Mouse (Mus musculus) midbrain, postnatal 0 days (tissue): ENCODE results near the gene 4930564D02Rik. TPM values are rescaled to one million over a fixed set of nuclear protein-coding genes. Genes with fewer than 3 reads are reported as not detected.

ENCODE experiments used
- ATAC-seq: fragments of 200-750 bp; cut with Nextera tagmentation; 2 replicates; pipeline ENCODE4 v1.8.0; 2017; ENCODE audit warnings: moderate number of reproducible peaks, mild to moderate bottlenecking, moderate TSS enrichment, moderate library complexity; ENCODE audit not compliant: low FRiP score
- DNase-seq: peaks from one replicate; pipeline ENCODE4 v3.0.0-alpha.2; 2015; ENCODE audit warnings: low spot score
- H3K27ac ChIP-seq: fragments of 300-500 bp; sonication (generic); 2 replicates; pipeline ENCODE4 v1.5.1; 2014; ENCODE audit warnings: low read depth, mild to moderate bottlenecking, low read length, mixed read lengths
- H3K27me3 ChIP-seq: fragments of 300-500 bp; sonication (generic); 2 replicates; pipeline ENCODE4 v1.6.1; 2014; ENCODE audit warnings: low read length, control low read depth, mixed read lengths; ENCODE audit not compliant: insufficient read depth
- H3K36me3 ChIP-seq: fragments of 300-500 bp; sonication (generic); 2 replicates; pipeline ENCODE4 v1.6.1; 2014; ENCODE audit warnings: low read length, control low read depth, mixed read lengths; ENCODE audit not compliant: insufficient read depth
- H3K4me1 ChIP-seq: fragments of 300-500 bp; sonication (generic); 2 replicates; pipeline ENCODE4 v1.6.1; 2014; ENCODE audit warnings: mild to moderate bottlenecking, control low read depth, antibody characterized with exemption, low read length, mixed read lengths; ENCODE audit not compliant: insufficient read depth
- H3K4me2 ChIP-seq: fragments of 300-500 bp; sonication (generic); 2 replicates; pipeline ENCODE4 v1.6.1; 2014; ENCODE audit warnings: low read depth, mild to moderate bottlenecking, low read length, mixed read lengths; ENCODE audit not compliant: poor library complexity, severe bottlenecking
- H3K4me3 ChIP-seq: fragments of 300-500 bp; sonication (generic); 2 replicates; pipeline ENCODE4 v1.5.1; 2014; ENCODE audit warnings: low read depth, mild to moderate bottlenecking, low read length, moderate library complexity
- H3K9ac ChIP-seq: fragments of 300-500 bp; sonication (generic); replicated peaks from 2 replicates; pipeline ENCODE4 v1.6.1; 2014; ENCODE audit warnings: mild to moderate bottlenecking, low read length, moderate library complexity, mixed read lengths; ENCODE audit not compliant: poor library complexity, severe bottlenecking
- H3K9me3 ChIP-seq: fragments of 300-500 bp; sonication (generic); 2 replicates; pipeline ENCODE4 v1.6.1; 2016; ENCODE audit warnings: low read length, control low read depth
- CTCF ChIP-seq: IDR thresholded peaks from 2 replicates; pipeline ENCODE4 v1.5.1; 2016; ENCODE audit warnings: antibody characterized with exemption, mild to moderate bottlenecking
- WGBS: fragments of 180-500 bp; shearing (Covaris S2); extraction: QIAGEN DNeasy Blood & Tissue Kit; methylation state at CpG from one replicate; pipeline ENCODE4 v1.1.7; 2014; 5-methylcytosine and 5-hydroxymethylcytosine counted together
- polyA plus RNA-seq: library from polyadenylated mRNA; unstranded; fragments of >200 nt; fragmentation: Nextera tagmentation; extraction: Ambion mirVana; gene quantifications from 2 replicates; pipeline ENCODE4 v1.2.1, GENCODE M21; 2015
- total RNA-seq: library from RNA; depleted of rRNA; stranded (reverse); fragments of >200 nt; gene quantifications from 2 replicates; pipeline ENCODE4 v1.2.3, GENCODE M21; 2014

4930564D02Rik gene
- total and polyA plus RNA-seq, 2 experiments from 2014 or later, result not detected

DNA sequence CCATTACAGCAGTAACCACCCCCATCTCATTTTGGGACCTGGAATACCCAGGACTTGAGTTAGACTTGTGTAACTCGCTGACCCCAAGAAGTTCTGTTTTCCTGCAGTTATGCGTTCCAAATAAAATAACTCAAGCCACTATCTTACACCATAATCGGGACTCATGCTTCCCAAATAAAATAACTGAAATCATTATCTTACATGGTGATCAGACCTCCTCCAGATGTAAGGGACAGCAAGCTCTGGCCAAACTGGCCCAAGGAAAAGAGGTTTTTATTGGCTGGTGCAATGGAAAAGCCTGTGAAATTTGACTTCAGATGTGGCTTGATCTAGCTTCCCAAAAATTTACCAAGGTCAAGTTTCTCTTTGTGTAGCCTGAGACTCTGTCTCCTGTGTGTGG, 5.1 kb upstream of the 4930564D02Rik start:
- Histone ChIP-seq H3K4me3 (no peak overlapping the region), H3K9ac (no peak overlapping the region), H3K36me3 (no peaks in the 10 kb centered on the region), H3K4me2 (no peak overlapping the region), H3K9me3 (no peaks in the 10 kb centered on the region), H3K4me1 (no peaks in the 10 kb centered on the region), H3K27ac (no peak overlapping the region), H3K27me3 (no peaks in the 10 kb centered on the region)
- no peak for DNase-seq
- no peak for ATAC-seq
- WGBS, result 85% methylated on average over 3 of the region's 3 CpGs
- TF ChIP-seq CTCF, result no peak

- H3K27me3 ChIP-seq, result no peaks in the 10 kb centered on the region
- H3K9me3 ChIP-seq, result no peaks in the 10 kb centered on the region
- 69% methylated on average over 1 of the region's 1 CpGs for WGBS
- DNase-seq (no peak), ATAC-seq (no peak)
- no peak for TF ChIP-seq CTCF
- no peaks in the 10 kb centered on the region for H3K4me1 ChIP-seq
- no peak overlapping the region for H3K27ac ChIP-seq
- H3K4me2 ChIP-seq, result no peak overlapping the region
- H3K36me3 ChIP-seq, result no peaks in the 10 kb centered on the region
- H3K9ac ChIP-seq, result no peak overlapping the region
- no peak overlapping the region for H3K4me3 ChIP-seq
Observed at GRCm38 (mm10) chr3:105061991-105062390, 4.7 kb upstream of the 4930564D02Rik start.

DNA sequence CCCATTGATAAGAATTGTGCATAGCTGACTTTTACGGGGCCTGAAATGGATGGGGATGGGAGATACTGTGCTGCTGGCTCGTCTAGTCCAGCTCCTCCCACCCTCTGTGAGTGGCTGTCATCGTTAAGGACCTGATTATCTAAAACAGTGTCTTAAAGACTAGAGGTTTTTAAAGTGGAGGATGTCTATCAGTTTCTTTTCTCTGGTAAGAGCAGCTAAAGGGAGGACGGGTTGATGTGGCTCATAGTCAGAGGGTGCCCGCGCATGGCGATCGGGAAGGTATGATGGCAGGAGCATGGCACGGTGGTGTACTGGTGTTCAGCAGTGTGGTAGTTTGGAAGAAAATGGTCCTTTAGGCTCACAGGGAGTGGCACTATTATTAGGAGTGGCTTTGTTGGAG, 4.0 kb upstream of the 4930564D02Rik start:
- no peak for TF ChIP-seq CTCF
- no peaks in the 10 kb centered on the region for H3K9me3 ChIP-seq
- no peak overlapping the region for H3K4me2 ChIP-seq
- no peaks in the 10 kb centered on the region for H3K27me3 ChIP-seq
- no peak overlapping the region for H3K4me3 ChIP-seq
- no peak overlapping the region for H3K27ac ChIP-seq
- no peak for DNase-seq
- H3K4me1 ChIP-seq, result no peaks in the 10 kb centered on the region
- H3K36me3 ChIP-seq, result no peaks in the 10 kb centered on the region
- WGBS, result 86% methylated on average over 9 of the region's 9 CpGs
- H3K9ac ChIP-seq, result no peak overlapping the region
- ATAC-seq, result no peak

DNA sequence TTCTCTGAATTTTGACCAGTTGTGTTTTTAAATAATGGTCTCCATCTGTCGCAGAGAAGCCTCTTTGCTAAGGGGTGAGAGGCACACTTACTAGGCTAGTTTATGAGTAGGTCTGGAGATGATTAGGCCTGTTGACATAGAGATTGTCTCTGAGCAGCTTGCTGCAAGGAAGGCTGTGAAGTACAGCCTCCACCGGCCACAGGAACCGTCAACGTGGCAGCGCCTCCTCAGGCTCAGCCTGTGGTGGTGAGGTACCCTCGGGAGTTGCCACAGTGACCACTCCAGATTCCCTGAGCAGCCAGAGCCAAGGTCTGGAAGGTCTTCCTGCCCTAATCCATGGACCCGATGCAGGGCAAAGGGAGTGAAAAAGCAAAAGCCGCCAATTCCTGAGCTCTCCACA, 3.9 kb downstream of the 4930564D02Rik start:
- Histone ChIP-seq H3K27ac (no peak overlapping the region), H3K4me1 (no peaks in the 10 kb centered on the region), H3K27me3 (no peaks in the 10 kb centered on the region), H3K4me3 (no peak overlapping the region), H3K9me3 (no peaks in the 10 kb centered on the region), H3K36me3 (no peaks in the 10 kb centered on the region), H3K9ac (no peak overlapping the region), H3K4me2 (no peak overlapping the region)
- 75% methylated on average over 8 of the region's 8 CpGs for WGBS
- ATAC-seq (no peak), DNase-seq (no peak)
- TF ChIP-seq CTCF, result no peak

DNA sequence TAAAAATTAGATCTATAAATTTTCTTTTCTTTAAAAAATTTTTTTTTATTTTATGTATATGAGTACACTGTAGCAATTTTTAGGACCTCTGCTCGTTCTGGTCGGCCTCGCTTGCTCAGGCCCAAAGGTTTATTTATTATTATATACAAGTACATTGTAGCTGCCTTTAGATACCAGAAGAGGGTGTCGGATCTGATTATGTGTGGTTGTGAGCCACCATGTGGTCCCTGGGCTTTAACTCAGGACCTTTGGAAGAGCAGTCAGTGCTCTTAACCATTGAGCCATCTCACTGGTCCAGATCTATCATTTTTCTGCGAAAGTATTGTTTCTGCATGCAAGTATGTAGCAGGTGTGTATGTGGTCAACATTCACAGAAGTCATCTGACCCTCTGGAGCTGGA, 4.6 kb downstream of the 4930564D02Rik start:
- Histone ChIP-seq H3K27ac (no peak overlapping the region), H3K4me3 (no peak overlapping the region), H3K36me3 (no peaks in the 10 kb centered on the region), H3K9ac (no peak overlapping the region), H3K9me3 (no peaks in the 10 kb centered on the region), H3K27me3 (no peaks in the 10 kb centered on the region), H3K4me1 (no peaks in the 10 kb centered on the region), H3K4me2 (no peak overlapping the region)
- no peak for DNase-seq
- no peak for ATAC-seq
- TF ChIP-seq CTCF, result no peak
- 95% methylated on average over 5 of the region's 5 CpGs for WGBS

GRCm38 (mm10) chr3:105072536-105072935, 5.9 kb downstream of the 4930564D02Rik start:
- DNase-seq, result no peak
- WGBS, result 89% methylated on average over 10 of the region's 10 CpGs
- Histone ChIP-seq H3K27ac (no peak overlapping the region), H3K4me2 (no peak overlapping the region), H3K27me3 (no peaks in the 10 kb centered on the region), H3K9ac (no peak overlapping the region), H3K4me1 (no peaks in the 10 kb centered on the region), H3K9me3 (no peaks in the 10 kb centered on the region), H3K4me3 (no peak overlapping the region), H3K36me3 (no peaks in the 10 kb centered on the region)
- TF ChIP-seq CTCF, result no peak
- no peak for ATAC-seq
